Mouse (Mus musculus) ES-E14 (cell line): ENCODE data around the gene Shisa6. TPM values are rescaled to one million over a fixed set of nuclear protein-coding genes. Genes with fewer than 3 reads are reported as not detected.

Source experiments
- DNase-seq: peaks from one replicate; pipeline ENCODE4 v3.0.0-alpha.2; 2013; ENCODE audit warnings: low read depth, low spot score
- H3K27ac ChIP-seq: 2 replicates; pipeline ENCODE4 v1.5.1; 2012; ENCODE audit warnings: low read depth, mild to moderate bottlenecking, low read length, moderate library complexity, mixed read lengths; ENCODE audit not compliant: poor library complexity, insufficient read depth, severe bottlenecking
- H3K36me3 ChIP-seq: 2 replicates; pipeline ENCODE4 v1.6.1; 2012; ENCODE audit warnings: mild to moderate bottlenecking, low read length, moderate library complexity, mixed read lengths; ENCODE audit not compliant: control insufficient read depth, poor library complexity, insufficient read depth, severe bottlenecking
- H3K4me1 ChIP-seq, 2 experiments: fragments of 150-350 bp in 1 of 2; sonication (generic) in 1 of 2; 2 replicates each; pipeline ENCODE4 v1.6.1; 2012; ENCODE audit warnings: low read length in 2 of 2, mild to moderate bottlenecking in 1 of 2, mixed read lengths in 1 of 2; ENCODE audit not compliant: control insufficient read depth in 2 of 2, insufficient read depth in 2 of 2, poor library complexity in 1 of 2
- H3K4me3 ChIP-seq, 2 experiments: fragments of 150-350 bp in 1 of 2; sonication (generic) in 1 of 2; 2 replicates each; pipeline ENCODE4 v1.5.1; 2012; ENCODE audit warnings: low read length in 2 of 2, low read depth in 1 of 2, mild to moderate bottlenecking in 1 of 2, mixed read lengths in 1 of 2; ENCODE audit not compliant: insufficient read depth in 1 of 2, poor library complexity in 1 of 2, severe bottlenecking in 1 of 2
- H3K9ac ChIP-seq: 2 replicates; pipeline ENCODE4 v1.6.1; 2012; ENCODE audit warnings: low read depth, mild to moderate bottlenecking, low read length, mixed read lengths; ENCODE audit not compliant: poor library complexity, insufficient read depth, severe bottlenecking
- H3K9me3 ChIP-seq: fragments of 150-350 bp; sonication (generic); 2 replicates; pipeline ENCODE4 v1.6.1; 2012; ENCODE audit warnings: low read depth, mild to moderate bottlenecking, low read length; ENCODE audit not compliant: control insufficient read depth, insufficient read depth
- CHD2 ChIP-seq: IDR thresholded peaks from 2 replicates; pipeline ENCODE4 v1.6.1; 2014; ENCODE audit warnings: mild to moderate bottlenecking, low read depth, low read length, inconsistent platforms
- HCFC1 ChIP-seq: IDR thresholded peaks from 2 replicates; pipeline ENCODE4 v1.6.1; 2012; ENCODE audit warnings: low read length, inconsistent platforms, borderline replicate concordance; ENCODE audit not compliant: insufficient read depth
- MAFK ChIP-seq: IDR thresholded peaks from 2 replicates; pipeline ENCODE4 v1.6.1; 2014; ENCODE audit warnings: mild to moderate bottlenecking, low read depth, low read length, inconsistent platforms; ENCODE audit not compliant: insufficient read depth
- ZC3H11A ChIP-seq: IDR thresholded peaks from 2 replicates; pipeline ENCODE4 v1.6.1; 2012; ENCODE audit warnings: low read depth, mild to moderate bottlenecking, inconsistent platforms, low read length, borderline replicate concordance
- ZNF384 ChIP-seq: IDR thresholded peaks from 2 replicates; pipeline ENCODE4 v1.6.1; 2012; ENCODE audit warnings: low read depth, low read length, inconsistent platforms
- in situ Hi-C, 2 experiments: fragments of 600-800 bp; cut with MboI; formaldehyde crosslinking; loops; one replicate each; pipeline ENCODE4 v1.15.1; 2025; ENCODE audit warnings: low sequenced_read_pairs in 2 of 2, inconsistent platforms in 1 of 2; ENCODE audit not compliant: unreplicated experiment in 2 of 2
- total RNA-seq: library from RNA; depleted of rRNA; stranded (reverse); fragments of 300-350 nt; gene quantifications from 2 replicates; pipeline ENCODE4 v1.2.3, GENCODE M21; 2012

Shisa6 gene
- total RNA-seq, 1 experiment, result 0.09 TPM

DNA sequence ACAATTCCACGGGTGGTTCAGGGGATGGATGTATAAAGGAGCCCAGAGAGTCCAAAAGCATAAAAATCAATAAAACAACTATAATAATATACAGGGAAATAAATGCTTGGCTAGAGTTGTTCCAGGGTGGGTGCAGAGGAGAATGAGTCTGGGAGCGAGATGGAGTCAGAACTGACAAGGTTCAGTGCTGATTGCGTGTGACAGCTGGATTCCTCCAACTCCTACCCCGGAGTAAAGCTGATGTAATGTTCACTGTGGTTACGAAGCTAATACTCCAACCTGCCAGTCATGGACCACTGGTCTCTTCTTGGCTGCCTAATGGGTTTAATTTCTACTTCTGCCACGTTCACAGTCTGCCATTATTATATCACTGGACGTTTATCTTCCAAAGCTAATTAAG, 36.5 kb upstream of the Shisa6 start:
- in situ Hi-C loops, result no loop called here
- TF ChIP-seq MAFK (no peak), ZNF384 (no peak), HCFC1 (no peak), ZC3H11A (no peak), CHD2 (no peak)

DNA sequence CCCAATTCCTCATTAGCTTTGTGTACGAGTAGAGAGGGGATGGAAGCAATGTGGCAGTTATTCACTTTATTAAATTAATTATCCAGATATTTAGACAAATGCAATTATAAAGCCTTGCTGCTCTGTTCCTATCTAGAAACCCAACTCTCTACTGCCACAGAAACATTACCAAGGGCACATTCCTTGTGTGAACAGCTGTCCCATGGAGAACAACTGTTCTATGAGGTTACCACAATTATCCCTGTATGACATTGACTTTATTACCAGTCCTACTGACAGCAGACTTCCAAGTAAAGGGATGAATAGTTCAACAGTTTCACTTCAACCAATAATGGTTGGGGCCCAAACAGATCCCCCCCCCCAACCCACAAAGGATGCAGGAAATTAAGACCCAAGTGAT, 12.1 kb upstream of the Shisa6 start:
- Histone ChIP-seq H3K4me1 (no peaks in the 10 kb centered on the region), H3K9ac (no peak overlapping the region), H3K27ac (no peak overlapping the region), H3K9me3 (no peaks in the 10 kb centered on the region), H3K4me3 (no peak overlapping the region), H3K36me3 (no peaks in the 10 kb centered on the region)
- in situ Hi-C loops, result no loop called here
- TF ChIP-seq ZC3H11A (no peak), MAFK (no peak), HCFC1 (no peak), ZNF384 (no peak), CHD2 (no peak)
- no peak for DNase-seq

More for the DNA sequence above, 36.5 kb upstream of the Shisa6 start:
- no peak for DNase-seq
- Histone ChIP-seq H3K9ac (no peak overlapping the region), H3K9me3 (no peaks in the 10 kb centered on the region), H3K4me3 (no peak overlapping the region), H3K27ac (no peak overlapping the region), H3K36me3 (no peaks in the 10 kb centered on the region), H3K4me1 (no peaks in the 10 kb centered on the region)

DNA sequence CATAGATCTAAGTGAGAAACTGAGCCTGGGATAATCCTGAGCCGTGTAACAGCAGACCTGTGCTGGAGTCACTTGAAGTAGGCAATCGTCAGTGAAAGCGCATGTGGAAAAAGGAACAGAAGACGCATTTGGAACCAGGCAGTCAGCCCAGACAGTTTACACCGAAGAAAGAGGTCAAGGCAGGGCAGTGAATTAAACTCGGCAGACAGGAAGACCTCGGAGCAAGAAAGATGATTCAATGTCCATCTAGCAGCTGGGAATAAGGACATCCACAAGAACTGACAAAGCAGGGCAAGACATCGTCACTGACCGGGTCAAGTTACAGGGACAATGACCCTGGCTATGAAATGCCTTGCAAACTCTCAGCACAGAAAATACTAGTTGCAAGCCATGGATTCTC, 10.1 kb upstream of the Shisa6 start:
- Histone ChIP-seq H3K9ac (no peak overlapping the region), H3K4me3 (no peak overlapping the region), H3K4me1 (no peaks in the 10 kb centered on the region), H3K9me3 (no peaks in the 10 kb centered on the region), H3K27ac (no peak overlapping the region), H3K36me3 (no peaks in the 10 kb centered on the region)
- DNase-seq, result no peak
- in situ Hi-C loops, result no loop called here
- TF ChIP-seq ZNF384, result no peak

GRCm38 (mm10) chr11:66535156-66535555, 9.4 kb upstream of the Shisa6 start:
- in situ Hi-C loops, result no loop called here
- DNase-seq, result no peak
- no peak overlapping the region for H3K4me3 ChIP-seq
- TF ChIP-seq HCFC1, result no peak
- no peak for TF ChIP-seq ZC3H11A
- no peak for TF ChIP-seq CHD2
- no peak for TF ChIP-seq ZNF384
- no peak for TF ChIP-seq MAFK
- no peak overlapping the region for H3K27ac ChIP-seq
- H3K4me1 ChIP-seq, result no peaks in the 10 kb centered on the region
- H3K9ac ChIP-seq, result no peak overlapping the region
- H3K9me3 ChIP-seq, result no peaks in the 10 kb centered on the region
- H3K36me3 ChIP-seq, result no peaks in the 10 kb centered on the region

DNA sequence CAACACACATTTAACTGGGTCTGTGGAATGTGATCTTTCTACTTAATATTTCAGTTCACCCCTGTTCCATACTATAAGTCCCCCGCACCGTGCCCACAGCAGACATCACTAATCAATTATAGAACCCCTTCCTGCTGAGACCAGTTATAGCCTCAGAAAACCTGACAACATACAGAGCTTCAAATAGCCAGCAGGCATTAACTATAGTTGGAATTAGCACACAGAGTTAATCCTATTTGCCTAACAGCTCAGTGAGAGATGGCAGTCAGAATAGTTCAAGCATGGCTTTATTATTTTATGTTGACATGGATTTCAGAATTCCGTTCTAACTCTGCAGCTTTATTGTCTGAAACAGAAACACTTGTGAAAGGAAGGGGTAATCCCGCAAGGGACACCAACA, 8.5 kb upstream of the Shisa6 start:
- in situ Hi-C loops, result no loop called here
- no peak overlapping the region for H3K4me3 ChIP-seq
- no peak for DNase-seq
- no peak overlapping the region for H3K9ac ChIP-seq
- TF ChIP-seq ZNF384, result no peak
- no peak for TF ChIP-seq ZC3H11A
- TF ChIP-seq MAFK, result no peak
- TF ChIP-seq HCFC1, result no peak
- TF ChIP-seq CHD2, result no peak
- no peak overlapping the region for H3K27ac ChIP-seq
- no peaks in the 10 kb centered on the region for H3K36me3 ChIP-seq
- H3K4me1 ChIP-seq, result no peaks in the 10 kb centered on the region
- no peaks in the 10 kb centered on the region for H3K9me3 ChIP-seq
